Mouse (Mus musculus): Measurements from ENCODE around the gene Gabra5.

GRCm38 (mm10) chr7:57393551-57393950 is 116.3 kb downstream of the Gabra5 start:
- TF ChIP-seq CTCF (IDR thresholded peaks at IDR 0.05; ENCODE audit: borderline replicate concordance, extremely low read depth, insufficient read depth, insufficient read length): no peak
- TF ChIP-seq POLR2A (IDR thresholded peaks at IDR 0.05; ENCODE audit: borderline replicate concordance, extremely low read depth, insufficient read depth, insufficient read length, poor library complexity, severe bottlenecking): no peak
